Mouse (Mus musculus) c-Kit-negative CD71-positive TER-119-positive erythroid progenitor cells, embryonic 14.5 days (primary cell): Measurements from ENCODE around the gene Nudt17.
A peak's percentile ranks its signal among the peaks of the same experiment; 100 is the strongest.
"Not testable (repeated sequence)": the region's sequence is repeated elsewhere in the genome, so short reads cannot be mapped to it uniquely, and the experiment has no call there.

Source experiments
- DNase-seq: peaks from one replicate; pipeline ENCODE4 v3.0.0-alpha.2; 2013; ENCODE audit warnings: low read depth, low spot score

The Nudt17 gene

DNA sequence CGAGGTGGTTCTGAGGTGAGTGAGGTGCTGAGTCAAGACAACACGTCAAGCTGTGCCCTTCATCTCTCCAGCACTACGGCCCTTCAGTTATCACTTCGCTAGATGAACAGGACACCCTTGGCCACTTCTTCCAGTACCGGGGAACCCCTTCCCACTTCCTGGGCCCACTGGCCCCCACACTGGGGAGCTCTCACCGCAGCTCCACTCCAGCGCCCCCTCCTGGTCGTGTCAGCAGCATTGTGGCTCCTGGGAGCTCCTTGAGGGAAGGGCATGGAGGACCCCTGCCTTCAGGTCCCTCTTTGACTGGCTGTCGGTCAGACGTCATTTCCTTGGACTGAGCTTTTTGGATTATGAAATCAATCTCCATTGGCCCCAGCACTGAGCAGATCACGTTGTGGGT, 3.6 kb downstream of the Nudt17 start:
- no peak for DNase-seq

DNA sequence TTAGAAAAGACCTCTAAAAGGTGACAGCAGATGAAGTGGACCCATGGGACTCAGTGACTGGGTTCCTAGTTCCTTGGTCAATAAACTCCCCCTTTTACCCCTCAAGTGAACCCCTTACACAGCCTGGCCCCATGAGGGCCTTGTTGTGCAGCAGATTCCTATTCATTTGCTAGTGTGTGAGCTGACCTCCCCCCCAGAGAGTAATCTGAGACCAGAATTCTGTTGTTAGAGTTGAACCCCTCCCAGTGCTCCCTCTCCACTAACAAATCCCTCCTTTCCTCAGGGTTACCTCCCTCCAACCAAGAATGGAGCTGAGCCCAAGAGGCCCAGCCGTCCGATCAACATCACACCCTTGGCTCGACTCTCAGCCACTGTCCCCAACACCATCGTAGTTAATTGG, 7.4 kb downstream of the Nudt17 start:
- DNase-seq, result no peak

DNA sequence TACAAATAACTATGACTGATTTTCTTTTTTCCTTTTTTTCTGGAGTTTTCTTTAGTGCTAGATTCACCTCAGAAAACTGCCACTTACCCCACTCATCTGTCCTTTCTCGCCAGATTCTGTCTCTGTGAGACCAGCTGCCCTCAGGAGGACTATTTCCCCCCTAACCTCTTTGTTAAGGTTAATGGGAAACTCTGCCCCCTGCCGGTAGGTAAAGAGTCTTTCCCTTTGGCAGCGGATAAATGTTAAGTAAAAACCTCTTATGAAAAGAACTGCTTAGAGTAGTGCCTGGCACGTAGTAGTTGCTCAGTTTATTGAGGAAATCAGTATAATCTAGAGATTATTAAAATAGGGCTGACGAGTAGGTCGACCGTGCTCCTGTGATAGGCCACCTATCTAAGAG, 8.0 kb downstream of the Nudt17 start:
- peak; percentile 32 for DNase-seq

DNA sequence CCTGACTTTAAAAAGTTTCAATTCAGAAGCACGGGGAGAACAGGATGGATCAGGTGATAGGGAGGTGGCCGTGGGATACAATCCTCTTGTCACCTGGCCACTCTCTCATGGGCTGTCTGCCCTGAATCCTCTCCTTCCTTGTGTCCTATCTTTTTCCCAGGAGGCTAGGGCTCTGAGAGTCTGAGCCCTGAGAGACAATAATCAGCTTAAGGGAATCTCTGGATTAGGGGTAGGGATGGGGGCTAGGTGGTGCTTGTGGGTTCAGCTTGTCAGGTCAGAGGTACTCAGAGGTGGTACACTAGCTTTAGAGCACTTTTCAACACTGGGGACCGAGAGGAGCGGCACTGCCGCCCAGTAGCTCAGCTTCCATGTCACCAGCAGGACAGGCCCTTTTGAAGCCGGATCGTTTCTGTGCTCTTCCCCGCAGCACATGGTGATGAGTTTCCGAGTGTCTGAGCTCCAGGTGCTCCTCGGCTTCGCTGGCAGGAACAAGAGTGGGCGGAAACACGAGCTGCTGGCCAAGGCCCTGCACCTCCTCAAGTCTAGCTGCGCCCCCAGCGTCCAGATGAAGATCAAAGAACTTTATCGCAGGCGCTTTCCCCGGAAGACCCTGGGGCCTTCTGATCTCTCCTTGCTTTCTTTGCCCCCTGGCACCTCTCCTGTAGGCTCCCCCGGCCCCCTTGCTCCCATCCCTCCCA, 9.2 kb downstream of the Nudt17 start:
- DNase-seq, result no peak

DNA sequence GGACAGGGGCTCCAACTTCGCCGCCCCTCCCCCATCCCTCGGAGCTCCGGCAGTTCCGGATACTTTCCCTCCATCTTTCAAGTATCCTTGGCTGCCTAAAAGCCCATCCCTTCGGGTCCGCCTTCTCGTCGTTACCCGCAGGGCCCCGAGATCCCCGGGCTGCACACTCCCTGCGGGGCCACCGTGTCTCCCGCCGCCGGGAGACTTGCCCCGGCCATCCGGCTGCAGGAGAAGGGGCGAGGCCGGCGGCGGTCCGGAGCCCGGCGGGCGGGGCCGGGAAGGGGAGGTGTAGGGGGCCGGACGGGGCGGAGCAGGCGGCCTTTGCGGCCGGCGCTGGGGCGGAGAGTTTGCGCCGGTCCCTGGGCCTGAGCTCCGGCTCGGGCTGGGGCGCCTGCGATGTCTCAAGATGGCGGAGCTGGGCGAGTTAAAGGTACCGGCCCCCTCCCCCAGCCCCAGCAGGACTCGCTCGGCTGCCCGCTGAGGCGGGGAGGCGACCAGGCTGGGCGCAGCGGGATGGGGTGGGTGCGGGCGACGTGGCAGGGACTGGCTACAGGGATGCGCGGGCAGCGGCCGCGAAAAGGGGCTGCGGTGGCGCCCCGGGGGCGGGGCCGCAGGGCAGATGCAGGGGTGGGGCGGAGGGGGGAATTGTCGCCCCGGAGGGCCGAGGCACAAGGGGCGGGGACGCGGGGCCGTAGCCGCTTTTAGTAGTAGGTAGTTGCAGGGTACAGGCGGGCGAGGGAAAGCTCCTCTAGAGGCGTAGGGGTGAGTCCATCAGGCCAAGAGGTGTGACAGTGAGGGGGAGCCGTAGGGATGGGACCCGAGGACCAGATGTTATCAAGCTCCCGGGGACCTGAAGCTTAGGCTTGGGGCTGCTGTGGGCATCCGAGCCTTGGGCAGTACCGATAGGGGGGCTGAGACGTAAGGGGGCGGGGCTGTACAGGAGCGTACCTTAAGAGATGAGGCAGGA, 11.3 kb downstream of the Nudt17 start:
- peak; percentile 62 for DNase-seq

DNA sequence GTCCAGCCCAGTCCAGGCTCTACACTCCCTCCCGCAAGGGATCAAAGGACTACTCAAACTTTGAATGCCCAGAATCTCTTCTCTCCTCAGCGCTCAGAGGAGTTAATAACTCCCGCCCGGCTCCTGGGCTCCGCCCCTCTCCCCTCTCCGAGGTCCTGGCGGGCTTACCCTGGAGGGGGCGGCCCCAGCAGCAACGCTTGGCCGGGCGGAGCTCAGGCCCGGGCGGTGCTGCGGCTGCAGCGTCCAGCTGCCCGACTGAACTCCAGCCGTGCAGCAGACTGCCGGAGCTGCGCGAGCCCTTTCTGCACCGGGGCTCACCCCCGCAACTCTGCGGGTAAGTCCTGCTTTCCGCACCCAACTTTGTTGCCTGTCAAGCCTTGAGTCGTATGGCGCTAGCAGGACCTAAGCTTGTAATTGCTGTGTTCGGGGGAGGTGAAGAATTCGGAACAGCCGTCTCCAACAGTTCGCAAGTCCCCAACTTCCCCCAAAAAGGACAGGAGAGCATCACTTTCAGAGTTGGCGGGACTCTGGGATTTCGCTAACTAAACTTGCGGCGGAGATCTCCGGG, 12.1 kb downstream of the Nudt17 start, which contains the start of gene Pias3:
Gene Pias3, plus strand, starts transcription at position 187 of the 568 bp plus-strand sequence.
- peak; percentile 32 for DNase-seq

DNA sequence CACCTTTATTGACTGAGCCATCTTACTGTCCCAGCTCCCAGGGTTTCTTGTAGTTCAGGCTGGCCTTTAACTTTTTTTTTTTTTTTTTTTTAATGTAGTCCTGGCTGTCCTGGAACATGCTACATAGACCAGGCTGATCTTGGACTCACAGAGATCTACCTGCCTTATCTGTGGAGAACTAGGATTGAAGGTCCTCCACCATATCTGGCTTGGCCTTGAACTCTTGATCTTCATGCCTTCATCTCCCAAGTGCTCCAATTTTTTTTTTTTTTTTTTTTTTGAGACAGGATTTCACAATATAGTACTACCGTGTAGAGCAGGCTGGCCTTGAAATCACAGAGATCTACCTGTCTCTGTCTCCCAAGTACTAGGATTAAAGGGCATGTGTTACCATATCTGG, 14.8 kb downstream of the Nudt17 start:
- DNase-seq, result no peak

DNA sequence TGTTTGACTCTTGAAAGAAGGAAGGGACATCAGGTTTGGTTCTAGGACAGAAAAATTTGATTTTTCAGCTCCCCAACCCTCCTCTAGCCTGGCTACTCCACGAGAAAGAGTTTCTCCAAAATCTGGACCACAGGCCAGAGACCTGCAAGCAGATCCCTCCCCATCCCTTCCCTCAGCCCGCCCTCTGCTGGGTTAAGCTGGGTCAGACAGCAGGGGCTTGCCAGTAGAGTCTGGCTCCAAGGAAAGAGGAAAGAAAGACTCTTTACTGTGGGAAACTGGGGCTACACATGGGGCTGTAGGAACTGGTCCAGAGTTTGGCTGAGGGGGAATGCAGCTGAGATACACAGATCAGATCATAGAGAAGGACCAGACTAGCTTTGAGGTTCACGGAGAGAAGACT, 15.9 kb downstream of the Nudt17 start:
- no peak for DNase-seq

DNA sequence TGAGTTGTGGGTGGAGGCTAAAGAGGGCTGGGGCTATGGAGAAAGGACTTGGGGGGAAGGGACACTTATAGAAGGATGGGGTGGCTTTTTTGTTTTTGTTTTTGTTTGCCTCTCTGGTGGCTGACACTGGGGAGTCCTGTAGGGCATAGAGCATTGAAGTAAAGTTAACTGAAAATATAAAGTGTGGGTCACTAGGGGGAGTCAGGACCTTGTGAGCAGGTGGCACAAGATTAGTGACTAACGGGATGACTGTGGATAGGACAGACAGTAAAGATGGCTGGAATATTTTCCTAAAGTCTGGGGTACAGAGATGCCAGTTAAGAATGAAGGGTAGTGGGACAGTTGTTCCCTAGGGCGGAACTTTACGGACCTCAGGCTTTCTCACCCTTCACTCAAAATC, 18.1 kb downstream of the Nudt17 start:
- DNase-seq, result no peak

DNA sequence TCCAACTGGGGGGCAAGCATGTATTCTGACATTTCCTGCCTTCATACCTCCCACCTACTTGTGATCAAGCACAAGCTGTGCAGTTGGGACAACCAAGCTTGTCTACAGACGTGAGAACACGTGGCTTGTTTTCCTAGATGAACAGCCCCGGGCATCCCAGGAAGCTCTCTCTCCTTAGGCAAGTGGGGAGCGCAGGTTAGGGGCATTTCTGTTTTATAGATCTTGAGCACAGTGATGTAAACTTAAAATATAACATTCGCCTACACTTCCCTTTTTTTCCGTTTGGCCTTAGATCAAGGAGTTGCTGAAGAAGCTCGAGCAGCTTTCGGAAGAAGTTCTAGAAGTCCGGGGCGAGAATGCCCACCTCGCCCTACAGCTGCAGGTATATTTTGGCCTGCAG, 19.5 kb downstream of the Nudt17 start:
- DNase-seq, result no peak

DNA sequence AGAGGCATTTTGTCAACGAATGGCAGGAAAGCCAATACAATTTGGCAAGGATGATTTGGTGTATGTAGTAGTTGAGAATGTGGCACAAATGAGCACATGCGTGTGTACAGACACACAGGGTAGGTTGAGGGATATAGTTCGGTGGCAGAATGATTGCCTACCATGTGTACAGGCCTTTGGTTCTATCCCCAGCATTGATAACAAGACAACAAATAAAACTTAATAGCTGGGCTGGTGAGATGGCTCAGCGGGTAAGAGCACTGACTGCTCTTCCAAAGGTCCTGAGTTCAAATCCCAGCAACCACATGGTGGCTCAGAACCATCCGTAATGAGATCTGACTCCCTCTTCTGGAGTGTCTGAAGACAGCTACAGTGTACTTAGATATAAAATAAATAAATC, 22.3 kb downstream of the Nudt17 start:
- not testable (repeated sequence) for DNase-seq

DNA sequence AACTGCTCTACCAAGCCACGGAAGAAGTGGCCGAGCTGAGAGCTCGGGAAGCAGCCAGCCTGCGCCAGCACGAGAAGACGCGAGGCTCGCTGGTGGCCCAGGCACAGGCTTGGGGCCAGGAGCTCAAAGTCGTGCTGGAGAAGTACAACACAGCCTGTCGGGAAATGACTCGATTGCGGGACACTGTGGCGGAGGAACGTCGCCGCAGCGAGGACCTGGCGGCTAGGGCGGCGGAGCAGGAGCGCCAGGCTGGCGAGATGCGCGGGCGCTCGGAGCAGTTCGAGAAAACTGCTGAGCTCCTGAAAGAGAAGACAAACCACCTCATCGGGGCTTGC, 23.6 kb downstream of the Nudt17 start:
- DNase-seq, result no peak

DNA sequence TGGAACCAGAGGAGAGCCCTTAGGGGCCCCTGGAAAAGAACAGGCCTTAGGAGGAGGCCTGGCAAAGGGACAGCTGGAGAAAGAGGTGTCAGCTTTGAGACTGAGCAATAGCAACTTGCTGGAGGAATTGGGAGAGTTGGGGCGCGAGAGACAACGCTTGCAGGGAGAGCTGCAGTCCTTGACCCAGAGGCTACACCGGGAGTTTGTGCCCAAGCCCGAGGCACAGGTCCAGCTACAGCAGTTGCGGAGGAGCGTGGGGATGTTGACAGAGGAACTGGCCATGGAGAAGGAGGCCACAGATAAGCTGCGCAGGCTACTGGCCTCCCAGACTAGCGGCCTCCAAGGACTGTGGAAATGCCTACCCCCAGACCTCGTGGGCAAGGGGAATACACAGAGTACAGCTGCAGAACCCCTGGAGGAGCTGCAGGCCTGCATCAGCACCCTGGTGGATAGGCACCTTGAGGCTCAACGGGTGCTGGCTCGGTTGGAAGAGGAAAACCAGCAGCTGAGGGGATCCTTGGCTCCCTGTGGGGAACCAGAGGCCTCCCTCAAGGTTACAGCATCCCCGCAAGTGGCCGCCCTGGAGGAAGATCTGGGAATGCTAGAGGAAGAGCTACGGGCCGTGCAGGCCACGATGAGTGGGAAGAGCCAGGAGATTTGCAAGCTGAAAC, 24.1 kb downstream of the Nudt17 start:
- no peak for DNase-seq

DNA sequence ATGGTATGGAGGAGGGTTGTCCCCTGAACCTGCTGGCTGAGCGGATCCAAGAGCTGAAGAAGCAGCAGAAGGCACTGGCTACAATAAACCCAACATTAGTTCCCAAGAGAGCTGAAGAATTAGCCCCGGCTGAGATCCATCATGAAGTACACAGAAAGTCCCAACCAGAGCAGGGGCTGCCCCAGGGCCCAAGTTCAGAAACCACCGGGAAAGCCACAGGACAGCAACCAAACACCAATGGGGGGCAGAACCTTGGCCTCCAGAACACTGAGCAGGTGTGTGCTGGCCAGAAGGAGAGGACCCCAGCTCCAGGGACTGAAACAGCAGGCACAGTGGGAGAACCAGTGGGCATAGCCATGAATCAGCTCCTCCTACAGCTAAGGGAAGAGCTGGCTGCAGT, 24.9 kb downstream of the Nudt17 start:
- DNase-seq, result no peak

DNA sequence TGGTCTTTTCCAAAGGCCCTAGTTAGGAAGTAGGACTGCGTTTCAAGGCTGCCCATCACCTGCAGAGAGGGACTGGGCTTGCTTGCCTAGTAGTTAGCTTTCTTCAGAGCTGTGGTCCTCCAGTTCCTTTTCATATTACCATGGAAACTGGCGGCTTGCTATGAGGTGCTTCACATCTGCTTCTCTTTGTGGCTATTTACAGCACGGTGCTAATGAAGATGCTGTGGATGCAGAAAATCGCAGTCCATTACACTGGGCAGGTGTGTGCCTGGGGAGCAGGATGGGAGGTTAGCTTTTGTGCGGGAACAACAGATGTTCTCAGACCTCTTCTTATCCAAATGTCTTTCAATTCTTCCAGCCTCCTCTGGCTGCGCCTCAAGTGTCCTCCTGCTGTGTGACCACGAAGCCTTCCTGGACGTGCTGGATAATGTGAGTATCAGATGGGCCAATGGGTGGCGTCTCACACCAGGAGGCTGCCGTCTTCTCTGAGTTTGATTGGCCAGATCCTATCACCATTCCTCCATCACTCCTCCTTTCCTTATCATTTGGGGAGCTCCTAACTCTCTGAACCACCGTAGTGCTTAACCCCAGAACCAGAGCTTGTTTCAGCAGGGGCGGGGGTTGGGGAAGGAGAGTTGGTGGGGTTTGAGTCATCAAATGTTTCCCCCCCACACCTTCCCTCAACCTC, 27.9 kb downstream of the Nudt17 start:
- DNase-seq, result no peak

DNA sequence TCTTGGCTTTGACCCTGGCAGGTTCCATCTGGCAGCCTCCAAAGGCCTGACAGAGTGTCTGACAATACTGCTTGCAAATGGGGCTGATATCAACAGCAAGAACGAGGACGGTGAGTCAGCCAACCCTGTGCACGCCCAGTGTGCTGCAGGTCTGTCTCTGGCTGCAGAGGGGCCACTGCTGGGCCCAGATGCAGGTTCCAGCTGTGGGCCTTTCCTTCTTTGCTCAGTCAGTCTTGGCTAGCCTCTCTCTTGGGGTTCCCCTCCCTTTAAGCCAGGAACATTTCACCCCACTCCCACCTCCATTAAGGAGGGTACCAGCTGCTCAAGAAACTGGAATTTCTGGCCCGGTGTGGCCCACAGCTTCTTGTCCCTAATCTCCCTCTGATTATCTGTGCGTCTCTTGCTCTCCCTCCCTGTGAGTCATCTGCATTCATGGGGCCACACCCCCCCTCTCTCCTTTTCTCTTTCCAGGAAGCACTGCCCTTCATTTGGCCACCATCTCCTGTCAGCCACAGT, 29.1 kb downstream of the Nudt17 start:
- DNase-seq, result no peak

DNA sequence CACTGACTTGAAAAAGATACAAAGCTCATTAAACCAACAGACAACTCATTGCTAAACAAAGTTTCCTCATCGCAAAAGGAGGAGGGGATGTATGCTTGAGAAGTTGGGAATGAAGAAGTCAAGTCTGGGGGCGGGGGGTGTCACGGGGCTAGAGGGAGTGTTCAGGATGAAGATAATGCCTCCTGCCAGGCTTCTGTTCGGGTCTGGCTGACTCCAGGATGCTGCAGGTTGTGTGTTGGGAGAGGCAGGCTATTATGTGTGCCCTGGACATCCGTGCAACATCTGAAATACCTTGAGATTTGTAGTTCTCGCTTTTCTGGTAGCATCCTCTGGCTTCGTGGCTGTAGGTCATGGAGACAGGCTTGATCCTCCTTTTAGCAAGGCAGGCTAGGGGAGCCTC, 29.9 kb downstream of the Nudt17 start:
- DNase-seq, result no peak

DNA sequence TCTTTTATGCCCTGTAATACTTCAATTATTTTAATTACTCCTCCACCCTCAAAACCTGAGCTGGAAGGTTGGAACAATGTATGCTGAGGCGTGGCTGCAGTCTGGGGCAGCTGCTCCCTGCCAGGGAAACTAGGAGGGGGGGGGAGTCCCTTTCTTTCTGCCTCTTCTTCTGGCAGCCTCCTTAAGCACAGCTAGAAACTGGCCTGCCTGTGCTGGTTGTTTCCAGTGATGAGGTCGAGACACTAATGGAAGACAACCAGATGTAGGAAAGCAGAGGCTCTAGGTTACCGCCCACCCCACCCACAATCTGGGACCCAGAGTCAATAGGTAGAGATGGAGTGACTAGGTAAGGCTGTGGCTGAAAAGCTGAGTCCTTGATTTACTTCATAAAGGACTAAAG, 32.7 kb downstream of the Nudt17 start:
- no peak for DNase-seq

DNA sequence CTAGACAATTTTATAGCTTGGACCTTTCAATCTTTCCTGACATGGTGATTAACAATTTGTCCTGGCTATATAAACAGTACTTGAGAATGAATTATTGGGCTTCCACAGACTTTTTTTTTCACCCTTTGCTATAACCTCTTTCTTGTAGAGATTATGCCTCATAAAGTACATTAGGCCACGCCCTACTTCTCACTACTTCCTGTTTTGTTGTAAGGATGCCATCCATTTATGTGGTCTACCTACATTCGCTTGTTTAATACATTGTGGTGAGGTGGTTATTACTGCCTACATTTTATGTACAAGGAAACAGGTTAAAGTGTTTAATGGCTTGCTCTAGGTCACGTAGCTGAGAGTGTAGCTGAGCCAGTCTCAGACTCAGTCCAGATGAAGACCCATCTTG, 33.2 kb downstream of the Nudt17 start:
- no peak for DNase-seq

DNA sequence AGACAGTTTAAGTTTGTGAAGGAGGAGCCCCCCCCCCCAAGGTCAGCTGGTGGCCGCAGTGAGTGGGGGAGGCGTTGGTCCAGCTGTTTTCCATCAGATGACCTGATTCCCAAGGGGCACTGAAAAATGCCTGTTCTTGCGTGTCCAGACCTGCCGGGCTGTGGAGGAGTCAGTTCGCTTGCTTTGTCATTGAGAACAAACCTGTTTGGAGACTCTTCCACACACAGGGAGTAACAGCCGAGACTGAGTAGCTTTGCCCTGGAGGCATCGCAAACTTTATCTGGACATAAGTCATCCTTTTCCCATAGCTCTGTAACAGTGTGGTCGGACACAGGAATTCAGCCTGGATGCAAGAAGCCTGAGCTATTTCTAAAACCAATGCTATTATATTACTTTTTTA, 33.9 kb downstream of the Nudt17 start:
- no peak for DNase-seq

DNA sequence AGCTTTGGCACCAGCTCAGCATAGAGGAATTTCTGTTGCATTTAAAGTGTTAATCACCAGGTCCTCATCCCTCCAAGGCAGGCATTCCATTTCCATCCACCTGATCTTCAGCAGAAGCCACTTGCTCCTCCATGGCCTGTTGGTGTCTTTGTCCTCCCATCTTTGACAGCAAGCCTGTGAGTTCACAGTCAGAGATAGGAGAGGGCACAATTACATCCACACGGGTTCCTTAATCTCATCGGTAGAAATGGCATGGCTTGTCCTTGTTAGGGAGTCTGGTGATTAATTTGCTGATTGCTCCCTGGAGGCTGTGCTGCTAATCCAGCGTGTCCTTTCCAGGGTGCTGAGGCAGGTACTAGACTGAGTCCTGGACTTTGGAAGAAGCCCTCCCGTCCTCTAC, 34.8 kb downstream of the Nudt17 start:
- no peak for DNase-seq
